Mouse (Mus musculus): ENCODE data around the gene Scn5a.

Gene Scn5a

GRCm38 (mm10) chr9:119465056-119465455, 113.8 kb downstream of the Scn5a start:
- no peak for DNase-seq (ENCODE audit: low spot score in 2 of 2)

- DNase-seq (ENCODE audit: low spot score in 2 of 2) = peak in 1 of 2 experiments; percentile 32
Measured at GRCm38 (mm10) chr9:119460410-119460809, 118.4 kb downstream of the Scn5a start.

GRCm38 (mm10) chr9:119457122-119457521, 121.7 kb downstream of the Scn5a start:
- no peak for DNase-seq (ENCODE audit: low spot score in 2 of 2)

- no peak for DNase-seq (ENCODE audit: low spot score in 2 of 2)
Measured at GRCm38 (mm10) chr9:119455967-119456366, 122.8 kb downstream of the Scn5a start.

- no peak for DNase-seq (ENCODE audit: low spot score in 2 of 2)
Measured at GRCm38 (mm10) chr9:119445737-119446136, 133.1 kb downstream of the Scn5a start.

- DNase-seq (ENCODE audit: low spot score in 2 of 2) = peak; percentile 95
Measured at GRCm38 (mm10) chr9:119444738-119445429, 133.9 kb downstream of the Scn5a start, which contains the start of gene Exog. Exog (plus strand) TSS chr9:119444943.

- no peak for DNase-seq (ENCODE audit: low spot score in 2 of 2)
Measured at GRCm38 (mm10) chr9:119438498-119439000, 140.3 kb downstream of the Scn5a start.

- DNase-seq (ENCODE audit: low spot score in 2 of 2) = no peak
Measured at GRCm38 (mm10) chr9:119438065-119438464, 140.8 kb downstream of the Scn5a start.

- DNase-seq (ENCODE audit: low spot score in 2 of 2) = no peak
Measured at GRCm38 (mm10) chr9:119435855-119436254, 143.0 kb downstream of the Scn5a start.
